Comparison of ENCODE assay signal across 18 mouse cellular contexts in genomic region chr12:100438509-100438908, GRCm38 (mm10).
A peak's percentile ranks its signal among the peaks of the same experiment; 100 is the strongest.
DNase-seq lines count a peak whose midpoint lies in the region; ATAC-seq lines count a peak whose summit lies in the region.
"Had no signal": no experiment of that assay in that cellular context is flagged by ENCODE, and none has a peak within 500 bp of the region (broad histone marks: within the 10 kb centered on the region; RNA-seq: fewer than 3 reads in every experiment).

No protein-coding gene starts in this region.

- peaks cover 13% of the 10 kb centered on the region; the same call in 1 of the 2 replicates for H3K4me1 ChIP-seq in hindbrain, embryonic 13.5 days (replicated peaks)
- no peaks in the 10 kb centered on the region for H3K4me1 ChIP-seq in hindbrain, embryonic 11.5 days (replicated peaks; ENCODE audit: control insufficient read depth, insufficient read depth, low read length)
- H3K4me1 ChIP-seq in limb, embryonic 12.5 days (replicated peaks), result peaks cover 10% of the 10 kb centered on the region; the same call in 1 of the 2 replicates
- H3K4me1 ChIP-seq in limb, embryonic 10.5 days, result 0 out of 2 replicates have a peak, but pooled peaks cover 5% of the 10 kb centered on the region
- H3K4me1 ChIP-seq: liver, embryonic 15.5 days; midbrain, embryonic 12.5 days had no signal

- WGBS in hindbrain, embryonic 13.5 days, result 74% methylated on average over 7 of the region's 7 CpGs
- 79% methylated on average over 7 of the region's 7 CpGs for WGBS in hindbrain, embryonic 11.5 days
- WGBS in limb, embryonic 12.5 days, result 61% methylated on average over 7 of the region's 7 CpGs
- WGBS in limb, embryonic 10.5 days, result 74% methylated on average over 7 of the region's 7 CpGs

- no peak overlapping the region for H3K9ac ChIP-seq in hindbrain, embryonic 13.5 days
- no peak overlapping the region for H3K9ac ChIP-seq in hindbrain, embryonic 11.5 days (ENCODE audit: low read depth, low read length)
- no peak overlapping the region for H3K9ac ChIP-seq in limb, embryonic 12.5 days (replicated peaks)
- H3K9ac ChIP-seq: liver, embryonic 15.5 days; midbrain, embryonic 12.5 days had no signal

- H3K27me3 ChIP-seq in hindbrain, embryonic 13.5 days, result no peaks in the 10 kb centered on the region
- no peaks in the 10 kb centered on the region for H3K27me3 ChIP-seq in hindbrain, embryonic 11.5 days (ENCODE audit: control insufficient read depth, insufficient read depth, low read length)
- no peaks in the 10 kb centered on the region for H3K27me3 ChIP-seq in limb, embryonic 12.5 days
- H3K27me3 ChIP-seq in limb, embryonic 10.5 days (ENCODE audit: low read depth, poor library complexity, severe bottlenecking), result no peaks in the 10 kb centered on the region
- H3K27me3 ChIP-seq: CH12.LX; liver, embryonic 15.5 days; midbrain, embryonic 12.5 days had no signal

- no peaks in the 10 kb centered on the region for H3K9me3 ChIP-seq in hindbrain, embryonic 13.5 days
- no peaks in the 10 kb centered on the region for H3K9me3 ChIP-seq in hindbrain, embryonic 11.5 days (ENCODE audit: control insufficient read depth, low read length)
- H3K9me3 ChIP-seq in limb, embryonic 12.5 days, result no peaks in the 10 kb centered on the region
- H3K9me3 ChIP-seq in limb, embryonic 10.5 days (replicated peaks), result no peaks in the 10 kb centered on the region
- H3K9me3 ChIP-seq: liver, embryonic 15.5 days; midbrain, embryonic 12.5 days had no signal

- H3K4me3 ChIP-seq in hindbrain, embryonic 13.5 days, result no peak overlapping the region
- H3K4me3 ChIP-seq in hindbrain, embryonic 11.5 days (ENCODE audit: low read depth, low read length), result no peak overlapping the region
- H3K4me3 ChIP-seq in limb, embryonic 12.5 days (replicated peaks), result no peak overlapping the region
- H3K4me3 ChIP-seq in limb, embryonic 10.5 days, result no peak overlapping the region
- H3K4me3 ChIP-seq: liver, embryonic 15.5 days; midbrain, embryonic 12.5 days had no signal

- no peak for DNase-seq in frontal cortex, postnatal 14 days (ENCODE audit: low spot score in 2 of 2)
- DNase-seq in hindbrain, embryonic 11.5 days (ENCODE audit: low spot score), result no peak
- DNase-seq in limb, embryonic 10.5 days (ENCODE audit: low spot score), result no peak
- peak; percentile 49 for DNase-seq in brain, adult 2 months (ENCODE audit: low read depth, low spot score)
- no peak for DNase-seq in ovary, adult 18-20 months (ENCODE audit: low spot score)
- DNase-seq: adrenal gland, postnatal 14 days; cerebellum, adult 9-11 months; gastrocnemius, postnatal 14 days; heart, postnatal 10 days; kidney, adult 8-10 months; thymus, adult 18-20 months had no signal

- H3K4me2 ChIP-seq in hindbrain, embryonic 13.5 days, result no peak overlapping the region
- no peak overlapping the region for H3K4me2 ChIP-seq in hindbrain, embryonic 11.5 days (replicated peaks; ENCODE audit: low read depth, low read length)
- no peak overlapping the region for H3K4me2 ChIP-seq in limb, embryonic 12.5 days
- H3K4me2 ChIP-seq: liver, embryonic 15.5 days; midbrain, embryonic 12.5 days had no signal

- ATAC-seq in frontal cortex, adult (ENCODE audit: low TSS enrichment), result 0 out of 2 replicates have a peak, but pooled peaks have one; percentile 15
- ATAC-seq in hindbrain, embryonic 13.5 days (ENCODE audit: low FRiP score), result no peak
- ATAC-seq in hindbrain, embryonic 11.5 days (ENCODE audit: low FRiP score), result no peak
- ATAC-seq in limb, embryonic 12.5 days (ENCODE audit: insufficient number of reproducible peaks, insufficient read depth, low FRiP score, low TSS enrichment, low read depth), result no peak
- ATAC-seq: forebrain, embryonic 16.5 days had no signal

- H3K36me3 ChIP-seq in hindbrain, embryonic 13.5 days, result peaks cover 11% of the 10 kb centered on the region
- no peaks in the 10 kb centered on the region for H3K36me3 ChIP-seq in hindbrain, embryonic 11.5 days (ENCODE audit: control insufficient read depth, insufficient read depth, low read length)
- peaks cover 12% of the 10 kb centered on the region; the same call in 1 of the 2 replicates for H3K36me3 ChIP-seq in limb, embryonic 12.5 days
- H3K36me3 ChIP-seq in limb, embryonic 10.5 days, result peaks cover 18% of the 10 kb centered on the region
- H3K36me3 ChIP-seq: liver, embryonic 15.5 days; midbrain, embryonic 12.5 days had no signal

- peak overlapping the region; percentile 55; the same call in 1 of the 2 replicates for H3K27ac ChIP-seq in hindbrain, embryonic 13.5 days
- H3K27ac ChIP-seq in hindbrain, embryonic 11.5 days (ENCODE audit: low read depth, low read length), result no peak overlapping the region
- H3K27ac ChIP-seq in limb, embryonic 12.5 days, result peak overlapping the region; percentile 50; the same call in 1 of the 2 replicates
- H3K27ac ChIP-seq in limb, embryonic 10.5 days, result no peak overlapping the region
- H3K27ac ChIP-seq: liver, embryonic 15.5 days; midbrain, embryonic 12.5 days had no signal

Comparison
In these comparisons a context has a peak if more than half of its experiments do, and no peak if none do; other contexts are left out.
1. H3K27ac ChIP-seq: peak in hindbrain, embryonic 13.5 days (single experiment) and limb, embryonic 12.5 days (single experiment); none in hindbrain, embryonic 11.5 days (single experiment) and limb, embryonic 10.5 days (single experiment).